Mouse (Mus musculus) hindbrain, embryonic 13.5 days (tissue): Measurements from ENCODE around the gene Ero1l. TPM values are rescaled to one million over a fixed set of nuclear protein-coding genes. Genes with fewer than 3 reads are reported as not detected.

Source experiments
- ATAC-seq: fragments of 200-750 bp; cut with Nextera tagmentation; 2 replicates; pipeline ENCODE4 v1.8.0; 2017; ENCODE audit warnings: moderate TSS enrichment; ENCODE audit not compliant: low FRiP score
- H3K27ac ChIP-seq: fragments of 300-500 bp; sonication (generic); 2 replicates; pipeline ENCODE4 v1.5.1; 2015; ENCODE audit warnings: inconsistent platforms, mild to moderate bottlenecking, moderate library complexity
- H3K27me3 ChIP-seq: fragments of 300-500 bp; sonication (generic); 2 replicates; pipeline ENCODE4 v1.6.1; 2015; ENCODE audit warnings: mild to moderate bottlenecking, inconsistent platforms
- H3K36me3 ChIP-seq: fragments of 300-500 bp; sonication (generic); 2 replicates; pipeline ENCODE4 v1.6.1; 2015; ENCODE audit warnings: mild to moderate bottlenecking, inconsistent platforms
- H3K4me1 ChIP-seq: fragments of 300-500 bp; sonication (generic); replicated peaks from 2 replicates; pipeline ENCODE4 v1.6.1; 2015; ENCODE audit warnings: inconsistent platforms
- H3K4me2 ChIP-seq: fragments of 300-500 bp; sonication (generic); 2 replicates; pipeline ENCODE4 v1.6.1; 2015; ENCODE audit warnings: inconsistent platforms, mild to moderate bottlenecking, moderate library complexity
- H3K4me3 ChIP-seq: fragments of 300-500 bp; sonication (generic); 2 replicates; pipeline ENCODE4 v1.5.1; 2015; ENCODE audit warnings: mild to moderate bottlenecking, inconsistent platforms
- H3K9ac ChIP-seq: fragments of 300-500 bp; sonication (generic); 2 replicates; pipeline ENCODE4 v1.6.1; 2015; ENCODE audit warnings: mild to moderate bottlenecking, inconsistent platforms
- H3K9me3 ChIP-seq: fragments of 300-500 bp; sonication (generic); 2 replicates; pipeline ENCODE4 v1.6.1; 2016; ENCODE audit warnings: inconsistent platforms
- WGBS: fragments of 180-500 bp; shearing (Covaris S2); methylation state at CpG from one replicate; pipeline ENCODE4 v1.1.7; 2015; 5-methylcytosine and 5-hydroxymethylcytosine counted together
- polyA plus RNA-seq: library from polyadenylated mRNA; unstranded; fragments of >200 nt; fragmentation: Nextera tagmentation; extraction: Ambion mirVana; gene quantifications from 2 replicates; pipeline ENCODE4 v1.2.1, GENCODE M21; 2015

The Ero1l gene
- polyA plus RNA-seq, 1 experiment from 2014 or later: 26.7 TPM

GRCm38 (mm10) chr14:45282066-45282465 lies 36.5 kb downstream of the Ero1l start:
- H3K4me2 ChIP-seq: no peak overlapping the region
- H3K9me3 ChIP-seq: no peaks in the 10 kb centered on the region
- 88% methylated on average over 3 of the region's 3 CpGs for whole genome bisulfite sequencing
- H3K4me3 ChIP-seq: no peak overlapping the region
- H3K4me1 ChIP-seq: no peaks in the 10 kb centered on the region
- no peaks in the 10 kb centered on the region for H3K27me3 ChIP-seq
- peaks cover 46% of the 10 kb centered on the region for H3K36me3 ChIP-seq
- no peak for ATAC-seq
- no peak overlapping the region for H3K27ac ChIP-seq
- H3K9ac ChIP-seq: no peak overlapping the region

GRCm38 (mm10) chr14:45275816-45276215 lies 42.8 kb downstream of the Ero1l start:
- Histone ChIP-seq H3K36me3 (peaks cover 37% of the 10 kb centered on the region), H3K9ac (no peak overlapping the region), H3K27ac (no peak overlapping the region), H3K4me1 (no peaks in the 10 kb centered on the region), H3K4me3 (no peak overlapping the region), H3K9me3 (no peaks in the 10 kb centered on the region), H3K4me2 (no peak overlapping the region), H3K27me3 (no peaks in the 10 kb centered on the region)
- WGBS: 87% methylated on average over 6 of the region's 6 CpGs
- ATAC-seq: no peak

DNA sequence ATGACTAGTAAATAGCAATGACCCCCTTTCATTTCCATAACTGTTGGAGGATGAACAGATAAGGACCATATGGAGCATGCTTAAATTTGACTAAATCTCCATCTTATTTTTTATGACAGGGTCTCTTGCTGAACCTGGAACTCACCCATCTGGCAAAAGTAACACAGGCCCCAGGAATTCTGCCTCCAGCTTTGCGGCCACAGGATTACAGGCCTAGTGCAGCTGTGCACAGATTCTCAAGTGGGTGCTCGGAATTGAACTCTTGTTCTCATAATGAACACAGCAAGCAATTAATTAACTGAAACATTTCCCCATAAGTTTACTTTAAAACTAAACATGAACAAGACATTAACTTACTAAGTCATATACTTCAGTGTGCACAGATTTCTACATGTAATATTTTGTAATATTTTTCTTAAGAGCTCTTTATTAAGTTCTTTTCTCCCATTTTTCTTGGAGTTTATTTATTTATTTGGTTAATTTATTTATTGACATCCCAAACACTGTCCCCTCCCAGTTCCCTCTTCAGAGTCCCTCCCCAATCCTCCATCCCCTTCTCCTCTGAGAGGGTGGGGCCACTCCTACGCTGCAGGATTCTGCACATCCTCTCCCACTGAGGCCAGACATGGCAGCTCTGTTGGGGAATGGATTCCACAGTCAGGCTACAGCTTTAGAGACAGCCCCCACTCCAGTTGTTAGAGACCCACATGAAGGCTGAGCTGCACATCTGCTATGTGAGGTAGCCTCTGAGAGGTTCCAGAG lies 54.6 kb downstream of the Ero1l start:
- 85% methylated on average over 3 of the region's 3 CpGs for WGBS
- ATAC-seq: no peak

DNA sequence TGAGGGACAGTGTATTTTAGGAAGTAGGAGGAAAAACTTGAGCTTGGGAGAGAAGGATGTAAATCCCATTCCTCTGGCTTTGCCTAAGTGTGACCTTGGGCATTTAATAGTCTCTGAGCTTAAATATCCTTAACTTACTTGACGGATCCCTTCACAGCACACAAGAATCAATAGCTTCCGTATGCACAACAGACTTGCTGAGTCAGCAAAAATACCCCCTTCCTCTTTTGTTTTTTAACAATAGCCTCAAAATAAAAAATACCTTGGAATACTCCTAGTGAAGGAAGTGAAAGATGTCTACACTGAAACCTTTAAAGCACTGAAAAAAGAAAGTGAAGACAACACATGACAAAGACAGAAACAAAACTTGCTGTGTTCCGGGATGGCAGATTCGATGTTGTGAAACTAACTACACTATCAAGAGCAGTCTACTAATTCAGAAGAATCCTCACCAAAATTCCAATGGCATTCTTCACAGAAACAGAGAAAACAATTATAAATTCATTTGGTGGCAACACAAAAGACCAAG lies 67.0 kb downstream of the Ero1l start:
- peaks cover 32% of the 10 kb centered on the region for H3K36me3 ChIP-seq
- no peak overlapping the region for H3K4me3 ChIP-seq
- H3K27me3 ChIP-seq: no peaks in the 10 kb centered on the region
- no peaks in the 10 kb centered on the region for H3K9me3 ChIP-seq
- H3K4me1 ChIP-seq: no peaks in the 10 kb centered on the region
- no peak for ATAC-seq
- no peak overlapping the region for H3K9ac ChIP-seq
- no peak overlapping the region for H3K4me2 ChIP-seq
- 89% methylated on average over 4 of the region's 4 CpGs for WGBS
- no peak overlapping the region for H3K27ac ChIP-seq

More for the DNA sequence above, 54.6 kb downstream of the Ero1l start:
- Histone ChIP-seq H3K4me1 (no peaks in the 10 kb centered on the region), H3K4me3 (no peak overlapping the region), H3K27me3 (no peaks in the 10 kb centered on the region), H3K36me3 (peaks cover 41% of the 10 kb centered on the region), H3K9me3 (0 out of 2 replicates have a peak, but pooled peaks cover 4% of the 10 kb centered on the region), H3K4me2 (no peak overlapping the region), H3K27ac (no peak overlapping the region), H3K9ac (no peak overlapping the region)

DNA sequence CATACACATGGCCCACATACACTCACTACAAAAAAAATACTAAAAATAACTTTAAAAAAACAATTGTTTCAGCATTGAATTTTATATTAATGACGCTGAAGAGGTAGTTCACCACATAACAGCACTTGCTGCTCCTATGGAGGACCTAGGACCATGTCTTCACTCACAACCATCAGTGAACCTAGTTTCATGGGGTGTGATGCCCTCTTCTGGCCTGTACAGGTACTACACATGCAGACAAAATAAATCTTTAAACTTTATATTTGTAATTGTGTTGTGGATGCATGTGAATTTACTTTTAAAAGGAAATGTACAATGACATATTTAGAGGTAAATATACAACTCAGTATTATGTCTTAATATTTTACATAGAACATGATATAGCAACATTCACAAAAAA lies 77.0 kb downstream of the Ero1l start:
- no peaks in the 10 kb centered on the region for H3K4me1 ChIP-seq
- H3K9me3 ChIP-seq: no peaks in the 10 kb centered on the region
- ATAC-seq: no peak
- no peaks in the 10 kb centered on the region for H3K27me3 ChIP-seq
- H3K4me3 ChIP-seq: no peak overlapping the region
- peaks cover 2% of the 10 kb centered on the region for H3K36me3 ChIP-seq
- no peak overlapping the region for H3K27ac ChIP-seq
- H3K4me2 ChIP-seq: no peak overlapping the region
- H3K9ac ChIP-seq: no peak overlapping the region
- WGBS: 53% methylated on average over 1 of the region's 1 CpGs

DNA sequence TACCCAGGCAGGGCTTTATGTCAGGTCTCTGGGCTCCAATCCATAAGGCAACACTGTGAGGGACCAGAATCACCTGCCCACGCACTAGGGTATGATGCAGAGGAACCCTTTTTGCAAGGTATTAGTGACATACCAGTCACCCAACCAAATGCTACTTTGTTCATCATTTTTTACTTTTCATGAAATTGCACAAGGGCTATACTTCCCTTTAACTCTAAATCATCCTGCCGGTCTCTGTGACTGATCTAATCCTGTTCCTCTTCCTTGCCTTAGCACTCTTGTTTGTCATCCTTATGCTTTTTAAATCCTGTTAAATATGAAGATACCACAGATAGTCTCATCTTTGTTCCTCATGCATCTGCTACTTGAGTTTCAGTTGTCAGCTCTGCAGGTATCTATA lies 79.5 kb downstream of the Ero1l start:
- no peak for ATAC-seq
- no peak overlapping the region for H3K4me3 ChIP-seq
- no peaks in the 10 kb centered on the region for H3K9me3 ChIP-seq
- no peaks in the 10 kb centered on the region for H3K36me3 ChIP-seq
- H3K9ac ChIP-seq: no peak overlapping the region
- no peak overlapping the region for H3K4me2 ChIP-seq
- WGBS: 89% methylated on average over 2 of the region's 2 CpGs
- H3K27me3 ChIP-seq: no peaks in the 10 kb centered on the region
- no peaks in the 10 kb centered on the region for H3K4me1 ChIP-seq
- no peak overlapping the region for H3K27ac ChIP-seq

Other genes starting within 250 kb of the Ero1l start
- 12.5 and 13.3 TPM in 2 replicates for gene Gpr137c, start 99.1 kb downstream of the Ero1l start, polyA plus RNA-seq
- gene Txndc16, start 98.4 kb downstream of the Ero1l start, polyA plus RNA-seq: 33.8 and 34.2 TPM in 2 replicates
- 171 and 178 TPM in 2 replicates for gene Psmc6, start 11.0 kb upstream of the Ero1l start, polyA plus RNA-seq
- gene Styx, start 32.3 kb upstream of the Ero1l start, polyA plus RNA-seq: 58.1 and 60.5 TPM in 2 replicates
- 26.9 and 28.4 TPM in 2 replicates for gene Gnpnat1, start 86.1 kb upstream of the Ero1l start, polyA plus RNA-seq
- 67.7 and 77.2 TPM in 2 replicates for gene Fermt2, start 211.3 kb upstream of the Ero1l start, polyA plus RNA-seq